Mouse (Mus musculus) ovary, adult 18-20 months (tissue): Measurements from ENCODE around the gene Nsf.

Source experiments
- DNase-seq: peaks from one replicate; pipeline ENCODE4 v3.0.0; 2022; ENCODE audit warnings: low spot score, mixed read lengths

The Nsf gene

GRCm38 (mm10) chr11:103941351-103941750, 12.5 kb downstream of the Nsf start:
- DNase-seq = no peak

DNA sequence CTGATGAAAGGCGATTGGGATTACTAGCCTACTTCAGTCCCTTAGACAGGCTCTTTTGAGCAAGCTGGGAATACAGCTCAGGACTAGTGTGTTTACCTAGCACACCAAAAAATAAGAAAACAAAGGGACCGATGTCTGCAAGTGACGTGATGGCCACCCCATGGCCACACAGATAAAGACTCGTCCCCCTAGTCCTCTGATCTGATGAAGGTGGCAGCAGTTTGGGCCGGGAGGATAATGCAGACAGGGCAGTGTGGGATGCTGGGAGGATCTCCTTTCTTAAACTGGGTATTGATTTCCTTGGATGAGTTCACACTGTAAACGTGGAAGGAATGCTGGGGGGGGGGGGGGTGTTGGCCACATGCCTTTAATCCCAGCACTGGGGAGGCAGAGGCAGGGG, 13.0 kb downstream of the Nsf start:
- no peak for DNase-seq

DNA sequence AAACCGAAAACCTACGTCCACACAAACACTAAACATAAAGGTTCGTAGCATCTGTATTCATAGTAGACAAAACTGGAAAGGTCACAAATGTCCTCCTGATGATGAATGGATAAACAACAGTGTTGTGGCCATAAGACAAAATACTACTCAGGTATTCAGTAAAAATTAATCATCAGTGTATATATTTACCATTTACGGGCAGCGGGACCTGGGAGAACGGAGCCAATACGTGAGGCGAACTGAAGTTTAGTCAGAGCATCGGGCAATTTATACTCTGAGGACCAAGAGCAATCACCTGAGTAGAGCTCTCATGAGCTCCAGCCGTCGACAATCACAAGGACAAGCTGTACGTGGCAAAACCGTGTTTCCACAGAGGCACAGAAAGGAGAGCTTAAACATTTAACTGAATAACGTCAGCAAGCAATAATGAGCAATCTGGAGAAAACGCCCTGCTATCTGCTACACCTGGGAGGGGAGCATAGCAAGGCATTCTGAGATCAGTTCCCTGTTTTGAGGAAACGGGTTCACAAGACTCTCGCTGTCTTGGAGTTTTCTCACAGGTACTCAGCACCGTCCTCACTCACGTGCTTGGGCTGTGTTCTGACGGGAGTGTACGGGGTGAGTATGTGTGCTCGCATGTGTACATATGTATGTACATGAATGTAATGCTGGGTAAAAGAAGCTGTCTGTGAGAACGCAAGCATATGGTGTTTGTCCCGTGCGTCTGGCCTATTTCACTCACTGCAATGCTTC, 15.7 kb downstream of the Nsf start:
- DNase-seq = no peak

DNA sequence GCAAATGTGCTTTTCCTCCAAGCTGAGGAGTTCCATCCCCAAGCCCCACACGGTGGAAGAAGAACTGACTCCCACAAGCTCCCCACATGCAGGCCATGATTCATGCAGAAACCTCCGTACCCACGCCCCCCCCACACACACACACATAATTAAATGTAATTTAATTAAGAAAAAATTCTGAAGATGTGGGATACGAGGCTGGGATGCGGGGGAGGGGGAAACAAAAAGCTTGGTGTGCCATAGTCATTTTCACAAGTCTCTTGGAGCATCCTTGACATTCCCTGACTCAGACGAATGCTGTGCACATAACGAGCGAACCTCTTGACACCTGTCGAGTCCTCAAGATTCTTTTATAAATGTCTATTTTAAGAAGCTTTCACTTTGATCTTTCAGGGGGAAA, 16.4 kb downstream of the Nsf start:
- DNase-seq = no peak

GRCm38 (mm10) chr11:103935717-103936116, 18.1 kb downstream of the Nsf start:
- DNase-seq = no peak

GRCm38 (mm10) chr11:103933886-103934285, 20.0 kb downstream of the Nsf start:
- no peak for DNase-seq

GRCm38 (mm10) chr11:103923957-103924356, 29.9 kb downstream of the Nsf start:
- DNase-seq = no peak

- DNase-seq = no peak
These were observed 30.6 kb downstream of the Nsf start for GRCm38 (mm10) chr11:103923272-103923671.

- DNase-seq = no peak
These were observed 31.0 kb downstream of the Nsf start for GRCm38 (mm10) chr11:103922812-103923211.

- DNase-seq = peak; percentile 13
These were observed 33.2 kb downstream of the Nsf start for GRCm38 (mm10) chr11:103920665-103921064.

DNA sequence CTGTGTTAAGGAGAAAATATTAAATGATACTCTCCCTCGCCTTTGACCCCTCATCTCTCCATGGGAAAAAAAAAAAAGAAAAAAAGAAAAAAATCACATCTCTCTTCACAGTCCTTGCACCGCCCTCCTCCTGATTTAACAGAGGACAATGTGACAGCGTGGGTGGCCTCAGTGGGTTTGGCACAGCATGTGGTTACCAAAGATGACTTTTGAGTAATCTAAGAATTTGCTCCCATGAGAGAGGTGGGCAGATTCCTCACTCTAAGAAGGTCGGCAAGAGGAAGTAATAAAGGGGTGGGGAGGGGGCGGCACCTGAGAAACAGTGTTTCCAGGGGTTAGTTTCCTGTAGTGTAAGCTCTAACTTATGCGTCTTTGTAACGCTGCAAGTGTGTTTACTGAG, 37.0 kb downstream of the Nsf start:
- DNase-seq = no peak

- DNase-seq = no peak
These were observed 38.2 kb downstream of the Nsf start for GRCm38 (mm10) chr11:103915686-103916085.

GRCm38 (mm10) chr11:103910993-103911585, 42.8 kb downstream of the Nsf start:
- no peak for DNase-seq

DNA sequence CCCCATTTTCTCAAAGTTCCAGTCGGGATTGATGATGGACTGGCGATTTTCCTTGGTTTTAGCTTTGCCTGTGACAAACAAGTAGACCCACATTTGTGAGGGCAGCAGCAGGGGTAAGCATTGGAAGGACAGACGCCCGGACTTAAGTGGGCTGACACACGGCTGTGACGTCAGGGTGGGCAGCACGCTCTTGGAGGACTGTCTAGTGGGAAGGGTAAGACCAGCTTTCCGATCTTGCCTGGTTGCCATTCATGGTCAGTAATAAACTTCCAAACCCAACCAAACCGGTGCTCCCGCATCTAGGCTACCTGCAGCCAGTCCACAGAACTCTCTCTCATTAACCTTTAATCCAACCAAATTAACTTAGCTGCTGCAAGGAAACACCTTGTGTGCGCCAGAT, 43.3 kb downstream of the Nsf start:
- DNase-seq = no peak

DNA sequence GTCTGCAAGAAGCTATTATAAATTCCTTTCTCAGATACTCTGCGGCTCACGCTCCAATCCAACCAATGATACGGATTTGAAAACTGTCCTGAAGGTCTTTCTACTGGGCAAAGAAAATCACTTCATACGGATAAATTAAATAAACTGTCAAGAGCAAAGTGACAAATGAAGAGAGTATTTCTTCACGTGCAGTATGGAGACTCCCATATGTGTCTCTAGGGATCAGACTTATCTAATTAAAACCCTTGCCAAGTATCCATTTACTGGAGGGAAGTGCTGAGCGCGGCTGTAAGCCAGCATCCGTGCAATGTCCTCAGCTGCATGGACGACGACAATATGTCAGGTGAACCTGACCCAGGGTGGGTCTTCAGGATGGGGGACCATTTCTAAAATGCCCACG, 44.0 kb downstream of the Nsf start:
- no peak for DNase-seq

GRCm38 (mm10) chr11:103909396-103909795, 44.5 kb downstream of the Nsf start:
- no peak for DNase-seq

DNA sequence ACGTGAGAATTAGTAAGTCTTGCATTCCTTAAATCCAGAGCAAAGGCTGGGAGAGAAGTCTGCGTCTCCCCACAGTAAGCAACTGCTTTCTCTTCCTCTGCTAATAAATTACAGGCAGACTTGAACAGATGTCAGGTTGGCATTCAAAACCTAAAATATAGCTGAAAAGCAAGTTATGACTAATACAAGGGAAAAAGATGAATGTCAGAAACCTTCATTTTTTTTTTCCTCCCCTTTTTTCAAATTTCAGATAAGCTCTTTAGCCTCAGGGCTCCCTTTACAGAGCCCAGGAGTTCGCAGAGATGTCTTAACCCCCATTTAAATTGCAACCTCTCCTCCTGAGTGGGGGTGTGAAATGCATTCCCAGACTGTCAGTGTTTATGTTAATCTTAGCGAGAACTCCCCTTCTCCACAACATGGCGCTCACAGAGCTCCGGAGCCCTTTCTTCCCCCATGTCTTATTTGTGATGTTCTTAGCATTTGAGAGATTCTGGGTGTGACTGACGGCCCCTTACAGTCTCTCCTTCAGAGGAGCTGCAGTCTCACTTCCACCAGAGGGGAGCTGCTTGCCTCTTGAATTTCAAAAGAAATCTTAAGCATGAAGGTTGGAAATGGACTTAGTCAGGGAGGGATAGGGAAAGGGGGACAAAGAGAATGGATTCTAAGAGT, 47.7 kb downstream of the Nsf start:
- no peak for DNase-seq

GRCm38 (mm10) chr11:103905506-103905905, 48.4 kb downstream of the Nsf start:
- DNase-seq = no peak

- no peak for DNase-seq
These were observed 52.3 kb downstream of the Nsf start for GRCm38 (mm10) chr11:103901581-103901966.

GRCm38 (mm10) chr11:103900803-103901580, 52.9 kb downstream of the Nsf start:
- no peak for DNase-seq

DNA sequence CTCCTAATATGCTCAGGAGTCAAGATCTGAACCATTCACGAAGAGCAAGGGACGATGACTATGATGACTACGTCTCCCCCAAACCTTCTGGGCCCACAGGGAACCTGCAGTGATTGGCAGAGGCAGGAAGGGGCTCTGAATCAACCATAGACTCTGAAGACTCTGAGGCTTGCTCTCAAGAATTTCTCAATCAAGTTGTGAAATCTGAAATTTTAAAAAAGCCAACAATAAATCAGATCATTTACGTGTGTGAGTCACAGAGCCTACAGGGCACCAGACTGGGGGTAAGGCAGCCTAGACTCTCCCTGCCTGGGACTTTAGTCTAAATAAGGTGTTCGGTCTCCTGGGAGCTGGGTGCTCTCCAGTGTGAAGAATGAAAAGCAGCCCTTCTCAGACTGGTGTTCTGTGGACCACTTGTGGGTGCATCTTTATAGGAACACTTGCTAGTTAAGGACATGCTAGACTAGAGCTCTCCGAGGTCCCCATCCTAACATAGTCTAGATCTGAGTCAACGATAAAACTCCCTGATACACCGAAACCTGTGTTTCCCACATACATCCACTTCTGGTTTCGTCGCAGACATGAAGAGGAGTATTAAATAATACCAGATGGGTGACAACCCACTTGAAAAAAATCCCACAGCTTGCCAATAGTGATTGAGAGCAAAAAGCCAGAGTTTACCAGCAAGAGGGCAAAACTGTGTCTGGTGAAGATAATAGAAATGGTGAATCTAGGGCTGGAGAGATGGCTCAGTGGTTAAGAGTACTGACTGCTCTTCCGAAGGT, 56.7 kb downstream of the Nsf start:
- no peak for DNase-seq

GRCm38 (mm10) chr11:103896056-103896455, 57.8 kb downstream of the Nsf start:
- DNase-seq = no peak
